Mouse (Mus musculus) embryo, embryonic 10 days (tissue): ENCODE data around the gene Ints11.

ENCODE experiments used
- DNase-seq: peaks from one replicate; pipeline ENCODE4 v3.0.0-alpha.2; 2015; ENCODE audit warnings: low spot score

Ints11 gene

DNA sequence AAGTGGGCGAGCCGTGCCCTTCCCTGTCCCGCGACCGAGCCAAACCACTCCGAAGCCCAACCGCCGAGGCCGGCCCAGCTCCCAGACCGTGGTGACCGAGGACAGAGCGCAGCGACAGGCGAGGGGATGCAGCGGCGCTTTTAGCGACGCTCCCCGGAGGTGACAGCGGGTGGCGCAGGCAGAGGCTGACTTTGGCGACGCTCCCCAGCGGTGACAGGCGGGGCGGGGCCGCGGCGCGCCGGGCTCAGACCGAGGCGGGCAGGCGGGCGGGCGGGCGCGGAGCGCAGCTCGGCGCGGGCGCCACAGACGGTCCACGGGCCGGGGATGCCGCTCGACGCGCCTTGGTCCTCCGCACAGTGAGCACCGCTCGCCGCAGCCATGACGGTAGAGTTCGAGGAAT, 22.7 kb downstream of the Ints11 start:
- DNase-seq, result peak; percentile 89

DNA sequence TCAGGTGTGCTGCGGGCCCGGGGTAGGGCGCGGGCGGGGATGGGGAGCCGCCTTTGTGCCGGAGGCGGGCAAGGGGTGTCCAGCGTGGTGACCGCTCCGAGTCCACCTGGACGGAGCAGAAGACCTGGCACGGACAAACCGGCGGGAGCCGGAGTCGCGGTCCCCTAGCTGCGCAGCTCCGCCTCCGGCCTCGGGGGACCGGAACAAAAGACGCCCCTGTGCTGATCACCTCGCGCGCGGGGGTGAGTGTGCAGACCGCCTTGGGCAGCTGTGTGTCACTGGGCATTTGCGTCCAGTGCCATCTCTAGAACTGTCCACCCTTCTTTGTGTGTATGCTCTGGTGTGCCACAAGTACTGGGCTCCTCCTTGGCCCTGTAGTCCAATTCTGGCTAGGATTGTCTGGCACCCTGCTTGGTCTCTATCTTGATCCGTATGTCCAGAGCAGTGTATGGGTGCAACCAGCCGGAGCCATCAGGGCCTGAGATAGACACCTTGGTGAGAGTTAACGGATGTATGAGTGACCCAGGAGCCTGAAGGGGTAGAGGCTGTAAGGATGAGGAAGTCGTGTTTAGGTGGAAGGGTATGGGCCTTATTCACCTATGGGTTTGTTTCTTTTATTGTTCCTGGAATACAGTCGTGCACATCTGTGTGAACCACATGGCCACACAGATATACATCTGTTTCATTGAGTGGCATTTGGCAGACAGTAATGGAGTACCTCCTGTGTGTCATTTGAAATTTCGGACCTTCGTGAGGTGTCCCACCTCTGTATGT, 23.3 kb downstream of the Ints11 start:
- DNase-seq, result peak; percentile 45

DNA sequence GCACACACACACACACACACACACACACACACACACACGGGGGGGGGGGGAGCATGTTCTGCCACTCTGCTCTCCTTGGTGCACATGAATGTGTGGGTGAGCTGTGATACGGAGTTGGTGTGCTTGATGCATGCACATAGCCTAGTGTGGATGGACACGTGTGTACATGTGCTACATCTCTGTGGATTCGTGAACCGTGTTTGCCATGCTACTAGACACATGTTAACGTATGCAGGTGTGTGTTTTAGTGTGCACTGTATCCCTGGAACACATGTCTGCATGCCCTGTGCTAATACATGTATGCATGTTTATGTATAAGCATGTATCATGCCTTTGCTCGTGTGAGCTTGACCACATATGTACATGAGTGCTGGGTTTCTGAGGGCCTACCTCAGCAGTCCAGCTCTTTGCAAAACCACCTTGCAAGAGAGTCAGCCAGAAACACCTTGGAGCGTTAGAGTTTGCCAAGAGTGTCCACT, 23.9 kb downstream of the Ints11 start:
- DNase-seq, result no peak

DNA sequence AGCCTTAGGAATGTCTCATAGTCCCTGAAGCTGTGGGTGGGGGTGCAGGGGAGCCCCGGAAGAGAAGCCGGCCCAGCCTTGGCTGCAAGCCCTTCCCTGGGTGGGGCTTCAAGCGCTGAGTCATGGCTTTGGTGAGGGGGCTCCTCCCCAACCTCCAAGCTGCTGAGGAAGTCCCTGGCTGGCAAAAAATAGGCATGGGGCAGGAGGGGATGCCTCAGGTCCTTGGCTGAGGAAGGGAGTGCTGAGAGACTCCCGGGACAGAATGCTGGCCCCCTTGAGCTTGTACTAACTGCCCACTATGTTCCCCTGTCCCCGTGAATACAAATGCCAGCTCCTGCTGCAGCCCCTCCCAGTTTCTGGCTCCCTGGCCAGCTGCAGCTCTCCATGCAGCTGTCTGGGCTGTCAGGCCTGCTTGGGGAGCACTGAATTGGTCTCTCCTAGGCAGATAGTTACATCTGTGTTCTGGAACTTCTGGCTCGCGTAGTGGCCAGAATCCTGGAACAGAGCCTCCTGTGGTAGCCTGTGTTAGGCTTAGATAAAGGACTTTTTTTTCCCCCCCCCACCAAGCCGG, 25.1 kb downstream of the Ints11 start:
- no peak for DNase-seq

DNA sequence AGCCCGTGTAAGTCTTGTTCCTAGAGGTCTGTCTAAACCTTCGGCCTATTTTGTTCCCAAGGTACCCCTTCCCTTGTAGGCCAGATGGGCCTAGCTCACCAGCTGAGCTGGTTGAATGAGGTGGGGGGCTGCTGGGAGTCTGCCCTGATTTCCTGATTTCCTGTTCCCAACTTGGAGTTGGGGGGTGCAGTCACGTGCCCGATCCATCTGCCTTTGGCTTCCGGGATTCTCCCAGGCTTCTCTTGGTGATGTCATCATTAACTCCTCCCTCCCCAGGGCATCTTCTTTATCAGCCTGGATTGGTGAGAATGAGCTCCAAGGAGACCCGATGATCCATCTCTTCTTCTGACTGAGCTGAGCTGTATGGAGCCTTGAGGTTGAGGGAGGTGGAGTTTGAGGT, 25.9 kb downstream of the Ints11 start:
- DNase-seq, result no peak

DNA sequence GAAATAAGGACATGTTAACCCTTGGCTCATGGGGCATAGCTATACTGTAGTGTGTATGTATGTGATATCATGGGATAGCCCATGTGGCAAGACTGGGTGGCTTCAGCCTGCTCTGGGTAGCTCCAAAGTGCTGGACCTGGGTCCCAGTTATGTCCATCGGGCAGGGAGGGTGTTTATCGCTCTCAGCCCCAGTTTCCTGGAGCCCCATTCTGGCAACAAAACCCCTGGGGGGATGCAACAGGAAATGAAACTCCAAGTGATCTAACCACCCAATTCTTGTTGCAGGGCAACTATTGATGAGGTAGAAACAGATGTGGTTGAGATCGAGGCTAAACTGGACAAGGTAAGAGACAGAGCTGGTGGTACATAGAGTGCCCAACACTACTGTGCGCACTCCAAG, 26.5 kb downstream of the Ints11 start:
- DNase-seq, result no peak

DNA sequence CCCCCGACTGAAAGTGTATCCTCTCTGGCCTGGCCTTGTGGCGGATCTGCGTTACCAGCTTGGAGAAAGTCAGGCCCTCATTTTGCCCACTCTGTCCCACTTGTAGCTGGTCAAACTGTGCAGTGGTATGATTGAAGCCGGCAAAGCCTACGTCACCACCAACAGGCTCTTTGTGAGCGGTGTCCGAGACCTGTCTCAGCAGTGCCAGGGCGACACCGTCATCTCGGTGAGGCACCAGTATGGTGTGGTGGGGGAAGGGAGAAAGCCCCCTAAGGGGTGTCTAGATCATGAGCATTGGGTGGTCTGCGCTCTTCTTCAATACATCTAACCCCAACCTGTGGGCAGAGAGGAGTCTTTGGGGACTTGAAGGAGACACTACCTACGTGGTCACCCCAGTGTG, 27.1 kb downstream of the Ints11 start:
- no peak for DNase-seq

DNA sequence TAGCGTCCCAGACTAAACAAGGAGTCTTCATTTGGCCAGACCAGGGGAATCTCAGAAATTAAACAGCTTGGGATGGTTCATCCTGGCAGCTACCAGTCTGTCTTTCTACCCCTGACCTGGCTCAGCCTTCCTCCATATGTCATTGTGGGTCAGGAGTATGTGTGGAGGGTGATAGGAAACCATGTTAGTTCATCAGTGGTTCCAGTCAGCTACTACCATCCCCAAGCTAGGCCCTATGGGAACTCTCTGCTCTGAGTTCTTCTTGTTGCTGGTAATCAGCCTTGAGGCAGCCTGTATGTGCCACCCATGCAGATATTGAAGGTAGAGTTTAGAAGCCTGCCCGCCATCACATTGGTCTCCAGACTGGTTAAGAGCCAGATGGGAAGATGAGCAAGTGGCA, 29.0 kb downstream of the Ints11 start:
- no peak for DNase-seq

DNA sequence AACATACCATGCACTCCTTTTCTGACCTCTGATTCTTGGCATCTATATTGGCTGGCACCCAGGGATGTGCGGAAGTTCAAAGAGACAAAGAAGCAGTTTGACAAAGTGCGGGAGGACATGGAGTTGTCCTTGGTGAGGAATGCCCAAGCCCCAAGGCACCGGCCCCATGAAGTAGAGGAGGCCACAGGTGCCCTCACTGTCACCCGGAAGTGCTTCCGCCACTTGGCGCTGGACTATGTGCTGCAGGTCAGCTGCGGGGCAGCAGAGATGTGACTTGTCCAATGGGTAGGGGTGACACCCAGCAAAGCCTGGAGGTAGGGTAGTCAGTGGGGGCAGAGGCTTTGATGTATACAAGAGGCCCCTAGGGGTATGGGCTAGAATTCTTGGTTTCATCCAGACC, 30.0 kb downstream of the Ints11 start:
- no peak for DNase-seq

DNA sequence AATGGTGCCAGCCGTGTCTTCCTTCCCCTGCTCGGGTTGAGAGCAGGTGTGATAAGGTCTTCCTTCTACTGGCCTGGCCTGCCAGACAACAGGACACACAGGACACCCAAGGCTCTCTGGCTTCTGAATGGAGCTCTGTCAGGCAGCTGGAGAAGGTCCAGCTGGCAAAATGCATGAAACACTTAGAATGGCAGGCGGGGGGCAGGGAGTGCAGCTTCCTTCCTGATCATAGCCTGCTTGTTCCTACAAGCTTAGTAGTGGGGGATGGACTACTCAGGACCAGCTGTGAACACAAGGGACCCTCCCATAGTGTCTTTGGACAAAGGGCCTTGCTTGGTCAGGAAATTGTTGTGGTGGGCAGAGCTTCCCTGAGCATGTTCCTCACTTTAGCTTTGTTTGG, 31.9 kb downstream of the Ints11 start:
- no peak for DNase-seq

DNA sequence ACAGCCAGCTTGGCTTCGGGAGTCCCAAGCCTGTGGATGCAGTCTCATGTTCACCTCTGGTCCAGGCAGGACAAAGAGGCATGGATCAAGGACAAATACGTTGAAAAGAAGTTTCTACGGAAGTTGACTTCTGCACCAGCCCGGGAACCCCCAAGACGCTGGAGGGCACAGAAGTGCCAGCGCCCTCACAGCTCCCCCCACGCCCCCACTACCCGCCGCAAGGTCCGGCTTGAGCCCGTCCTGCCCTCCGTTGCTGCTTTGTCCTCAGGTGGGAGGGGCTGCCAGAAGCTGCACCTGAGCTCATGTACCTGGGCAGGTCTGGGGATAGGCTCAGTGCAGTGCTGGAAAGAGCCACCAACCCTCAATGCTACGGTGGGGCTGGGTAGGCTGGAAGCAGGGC, 33.9 kb downstream of the Ints11 start:
- no peak for DNase-seq

DNA sequence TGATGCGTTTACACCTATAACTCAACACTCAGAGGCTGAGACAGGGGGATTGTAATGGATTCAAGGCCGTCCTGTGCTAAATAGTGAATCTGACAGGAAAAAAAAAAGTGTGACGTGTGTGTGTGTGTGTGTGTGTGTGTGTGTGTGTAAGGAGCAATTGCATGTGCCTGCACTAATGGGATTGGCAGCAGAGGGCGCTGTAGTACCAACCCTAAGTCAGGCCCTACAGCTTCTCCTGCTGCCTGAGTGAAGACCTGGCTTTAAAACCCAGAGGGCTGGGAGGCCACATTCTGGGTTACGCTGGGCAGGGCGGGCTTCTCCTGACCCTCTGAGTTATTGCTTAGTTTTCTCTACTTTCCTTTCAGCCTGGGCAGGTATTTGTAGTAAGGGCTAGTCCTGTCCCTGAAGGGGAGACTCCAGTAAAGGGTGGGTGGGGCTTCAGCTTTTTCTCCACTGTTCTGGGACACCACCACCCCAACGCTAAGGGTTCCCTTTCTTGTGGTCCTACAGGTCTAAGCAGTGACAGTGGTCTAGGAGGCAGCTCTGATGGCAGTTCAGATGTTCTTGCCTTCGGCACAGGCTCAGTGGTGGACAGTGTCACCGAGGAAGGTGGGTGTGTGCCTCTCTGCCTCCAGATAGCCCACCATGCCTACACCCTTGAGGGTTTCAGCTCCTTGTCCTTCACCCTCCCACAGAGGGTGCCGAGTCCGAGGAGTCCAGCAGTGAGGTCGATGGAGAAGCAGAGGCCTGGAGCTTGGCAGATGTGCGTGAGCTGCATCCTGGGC, 35.2 kb downstream of the Ints11 start:
- DNase-seq, result peak; percentile 68

DNA sequence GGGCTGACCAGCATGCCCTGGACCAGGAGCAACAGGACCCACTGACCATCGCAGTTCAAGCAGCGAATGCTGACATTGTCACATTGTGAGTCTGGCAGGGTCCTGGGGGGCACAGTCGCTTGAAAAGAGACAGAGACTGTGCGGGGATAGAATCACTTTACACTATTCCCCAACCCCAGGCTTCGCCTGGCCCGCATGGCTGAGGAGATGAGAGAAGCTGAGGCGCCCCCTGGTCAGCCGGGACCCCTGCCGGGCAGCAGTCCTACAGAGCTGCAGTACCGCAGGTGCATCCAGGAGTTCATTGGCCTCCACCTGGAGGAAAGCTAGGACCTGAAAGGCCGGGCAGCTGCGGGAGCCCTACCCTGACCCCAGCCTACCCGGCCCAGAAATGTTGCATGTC, 36.3 kb downstream of the Ints11 start:
- no peak for DNase-seq

DNA sequence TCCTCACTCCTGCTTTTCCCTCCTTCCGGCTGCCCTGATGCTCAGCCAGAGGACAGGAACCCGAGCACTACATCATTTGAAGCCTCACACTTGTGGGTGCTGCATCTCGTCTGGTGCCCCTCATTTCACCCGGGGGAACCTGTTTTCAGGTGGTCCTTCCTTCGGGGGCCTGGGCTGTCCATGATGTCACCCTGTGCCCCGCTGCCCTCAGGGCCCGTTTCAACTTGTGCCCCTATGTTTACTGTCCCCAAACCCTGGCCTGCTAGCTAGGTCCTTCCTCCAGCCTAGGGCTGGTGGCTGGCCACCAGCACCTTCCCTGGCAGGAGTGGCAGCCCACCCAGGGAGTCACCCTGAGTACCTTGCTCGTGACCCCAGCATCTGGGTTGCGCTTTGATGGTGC, 36.8 kb downstream of the Ints11 start:
- DNase-seq, result no peak

DNA sequence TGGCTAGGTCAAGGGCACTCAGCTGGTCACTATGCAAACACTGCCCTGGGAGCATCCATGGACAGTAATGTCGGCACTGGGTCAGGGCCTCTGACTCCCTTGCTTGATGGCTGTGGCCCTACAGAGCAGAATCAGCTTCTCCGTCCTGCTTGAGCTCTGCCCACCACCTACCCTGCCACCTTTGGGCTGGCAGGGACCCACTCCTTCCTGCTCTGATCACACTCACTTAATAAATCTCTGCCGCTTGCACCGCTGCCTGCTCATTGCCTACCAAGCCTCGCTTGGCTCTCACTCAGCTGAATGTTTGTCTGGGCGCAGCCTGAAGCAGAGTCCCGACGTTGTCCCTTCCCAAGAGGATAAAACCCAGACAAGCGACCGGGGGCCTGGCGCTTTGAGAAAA, 37.7 kb downstream of the Ints11 start:
- no peak for DNase-seq

DNA sequence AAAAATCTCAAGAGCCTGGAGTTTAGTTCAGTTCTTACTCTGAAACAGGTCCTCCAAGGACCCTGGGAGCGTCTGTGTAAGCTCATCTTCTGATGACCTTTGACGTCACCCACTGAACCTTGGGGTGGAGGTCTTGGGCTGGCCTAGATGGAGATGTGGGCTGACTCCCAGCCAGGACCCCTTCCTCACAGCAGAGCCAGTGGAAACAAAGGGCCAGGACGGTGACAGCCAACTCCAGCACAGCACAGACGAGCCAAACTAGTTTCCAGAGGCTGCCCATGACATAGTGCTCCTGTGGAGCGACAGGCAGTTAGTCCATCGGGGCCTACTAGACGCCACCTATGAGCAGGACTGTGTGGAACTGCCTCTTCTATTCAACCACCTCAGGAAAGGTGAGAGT, 38.9 kb downstream of the Ints11 start:
- no peak for DNase-seq

DNA sequence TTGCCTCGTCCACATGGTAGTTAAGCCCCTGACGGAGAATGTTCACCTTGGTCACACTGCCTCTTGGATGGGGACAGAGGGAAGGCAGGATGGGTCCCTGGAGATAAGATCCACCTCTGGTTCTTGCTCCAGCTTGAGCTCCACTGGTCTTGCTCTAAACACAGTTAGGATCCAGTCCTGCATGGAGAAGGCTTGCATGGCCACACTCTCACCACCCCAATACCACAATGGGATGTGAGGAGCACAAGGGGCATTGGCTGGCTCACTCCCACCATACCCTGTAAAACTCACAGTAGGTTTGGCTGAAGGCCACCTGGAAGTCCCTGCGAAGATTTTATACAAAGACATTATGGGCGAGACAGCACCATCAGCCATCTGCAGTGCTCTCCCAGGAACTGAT, 39.4 kb downstream of the Ints11 start:
- no peak for DNase-seq

DNA sequence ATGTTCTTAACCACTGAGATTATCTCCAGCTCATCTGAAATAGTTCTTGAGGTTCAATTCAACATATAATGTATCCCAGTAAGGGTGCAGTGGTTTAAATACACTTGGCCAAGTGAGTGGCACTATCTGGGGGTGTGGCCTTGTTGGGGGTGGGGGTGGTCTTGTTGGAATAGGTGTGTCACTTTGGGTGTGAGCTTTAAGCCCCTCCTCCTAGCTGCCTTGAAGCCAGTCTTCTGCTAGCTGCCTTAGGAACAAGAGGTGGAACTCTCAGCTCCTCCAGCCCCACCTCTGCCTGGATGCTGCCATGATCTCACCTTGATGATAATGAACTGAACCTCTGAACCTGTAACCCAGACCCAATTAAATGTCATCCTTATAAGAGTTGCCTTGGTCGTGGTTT, 62.7 kb downstream of the Ints11 start:
- DNase-seq, result no peak
